ENCODE assay signal across 8 mouse cellular contexts in genomic region chr17:67512699-67513450, GRCm38 (mm10).
DNase-seq lines count a peak whose midpoint lies in the region; ATAC-seq lines count a peak whose summit lies in the region.

No protein-coding gene starts in this region.

- intact Hi-C loops in left cerebral cortex, postnatal 25 days (cut with DNase I) = no loop called here

- peak; percentile 31 for DNase-seq in gastrocnemius, adult 18-20 months (ENCODE audit: low spot score)
- no peak for DNase-seq in gastrocnemius, postnatal 10 days
- peak; percentile 86 for DNase-seq in kidney, postnatal 14 days
- peak; percentile 26 for DNase-seq in mesoderm, embryonic 11.5 days (ENCODE audit: low read depth, low spot score)
- no peak for DNase-seq in left cerebral cortex, postnatal 25 days (ENCODE audit: low spot score in 2 of 2)
- DNase-seq in natural killer cell, adult 2 months (ENCODE audit: low spot score in 2 of 2) = no peak

- WGBS in heart, embryonic 15.5 days = 48% methylated on average over 6 of the region's 6 CpGs

- peak overlapping the region; percentile 77 for H3K27ac ChIP-seq in heart, embryonic 15.5 days

- H3K9ac ChIP-seq in heart, embryonic 15.5 days = no peak overlapping the region

- H3K4me2 ChIP-seq in heart, embryonic 15.5 days = no peak overlapping the region

- no peak overlapping the region for H3K4me3 ChIP-seq in heart, embryonic 15.5 days

- ATAC-seq in heart, embryonic 15.5 days (replicated peaks; ENCODE audit: insufficient number of reproducible peaks, insufficient read depth, low FRiP score, low read depth) = peak; percentile 81
- ATAC-seq in megakaryocyte progenitor cell, adult 5-6 weeks (replicated peaks; ENCODE audit: poor library complexity) = no peak

- H3K4me1 ChIP-seq in heart, embryonic 15.5 days (replicated peaks) = peaks cover 11% of the 10 kb centered on the region; the same call in 1 of the 2 replicates

- no peaks in the 10 kb centered on the region for H3K36me3 ChIP-seq in heart, embryonic 15.5 days

- H3K9me3 ChIP-seq in heart, embryonic 15.5 days (replicated peaks) = no peaks in the 10 kb centered on the region

- H3K27me3 ChIP-seq in heart, embryonic 15.5 days = no peaks in the 10 kb centered on the region

Comparison
In these comparisons a context has a peak if more than half of its experiments do, and no peak if none do; other contexts are left out.
1. DNase-seq: peak in gastrocnemius, adult 18-20 months (single experiment), kidney, postnatal 14 days (single experiment) and mesoderm, embryonic 11.5 days (single experiment); none in gastrocnemius, postnatal 10 days (single experiment), left cerebral cortex, postnatal 25 days (0 of 2) and natural killer cell, adult 2 months (0 of 2).